ENCODE assay signal across 9 mouse cellular contexts in the genomic region with DNA sequence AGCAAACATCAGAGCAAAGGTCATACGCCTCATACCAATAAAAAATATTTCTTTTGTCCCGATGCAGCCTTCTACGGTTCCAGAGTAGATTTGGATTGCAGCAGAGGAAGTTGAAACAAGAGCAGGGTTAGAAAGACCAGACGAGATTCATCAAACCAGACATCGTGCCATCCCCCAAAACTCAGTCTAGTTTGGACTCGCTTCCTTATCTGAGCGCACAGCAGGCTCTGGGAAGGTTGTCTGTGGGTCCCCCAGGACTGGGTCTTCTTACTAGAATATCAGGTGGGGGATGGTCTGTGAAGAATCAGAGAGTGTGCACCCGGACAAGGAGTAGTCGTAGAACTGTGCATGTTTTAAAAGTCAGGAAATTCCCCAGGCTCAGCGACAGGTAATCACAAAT.
DNase-seq lines count a peak whose midpoint lies in the region; ATAC-seq and TF ChIP-seq lines count a peak whose summit lies in the region.
"Had no signal": no experiment of that assay in that cellular context is flagged by ENCODE, and none has a peak within 500 bp of the region (broad histone marks: within the 10 kb centered on the region; RNA-seq: fewer than 3 reads in every experiment).

No protein-coding gene starts in this region.

- TF ChIP-seq CTCF in lung, embryonic 14.5 days (IDR thresholded peaks at IDR 0.05; ENCODE audit: low read depth): no peak
- no peak for TF ChIP-seq CTCF in embryonic fibroblast, embryonic 13.5 days (IDR thresholded peaks at IDR 0.05; ENCODE audit: borderline replicate concordance, insufficient read depth, low read length)
- no peak for TF ChIP-seq CTCF in kidney, postnatal 0 days (IDR thresholded peaks at IDR 0.05; ENCODE audit: low read depth)

- no peak overlapping the region; the same call in 1 of the 2 replicates for H3K27ac ChIP-seq in lung, embryonic 14.5 days (ENCODE audit: low read depth)
- H3K27ac ChIP-seq in embryonic fibroblast, embryonic 13.5 days (ENCODE audit: insufficient read depth, low read length): peak overlapping the region; percentile 43; the same call in 1 of the 2 replicates
- 0 out of 2 replicates have a peak overlapping the region, but pooled peaks have one; percentile 16 for H3K27ac ChIP-seq in kidney, postnatal 0 days
- H3K27ac ChIP-seq: hindbrain, embryonic 15.5 days had no signal

- H3K4me2 ChIP-seq in lung, embryonic 14.5 days: peak overlapping the region; percentile 45
- H3K4me2 ChIP-seq in kidney, postnatal 0 days (ENCODE audit: low read length): peak overlapping the region; percentile 61
- H3K4me2 ChIP-seq: hindbrain, embryonic 15.5 days had no signal

- ATAC-seq in lung, embryonic 14.5 days (ENCODE audit: insufficient read depth): peak; percentile 41; the same call in 1 of the 2 replicates
- peak; percentile 63; the same call in 1 of the 2 replicates for ATAC-seq in kidney, postnatal 0 days (replicated peaks; ENCODE audit: low FRiP score, low read depth)
- no peak for ATAC-seq in megakaryocyte, adult 5-6 weeks (ENCODE audit: poor library complexity, severe bottlenecking)
- ATAC-seq: Patski had no signal

- WGBS in lung, embryonic 14.5 days: 33% methylated on average over 10 of the region's 10 CpGs
- WGBS in kidney, postnatal 0 days: 10% methylated on average over 10 of the region's 10 CpGs

- H3K4me1 ChIP-seq in lung, embryonic 14.5 days (ENCODE audit: insufficient read depth): 0 out of 2 replicates have a peak, but pooled peaks cover 6% of the 10 kb centered on the region
- H3K4me1 ChIP-seq in embryonic fibroblast, embryonic 13.5 days (ENCODE audit: control insufficient read depth, insufficient read depth, low read length): peaks cover 5% of the 10 kb centered on the region; the same call in 1 of the 2 replicates
- peaks cover 7% of the 10 kb centered on the region; the same call in 1 of the 2 replicates for H3K4me1 ChIP-seq in kidney, postnatal 0 days (replicated peaks; ENCODE audit: insufficient read depth, low read length)

- TF ChIP-seq POLR2A in embryonic fibroblast, embryonic 13.5 days (IDR thresholded peaks at IDR 0.05; ENCODE audit: low read depth, low read length): no peak

- DNase-seq in lung, embryonic 14.5 days: peak; percentile 68
- DNase-seq in lung, postnatal 14 days: no peak
- DNase-seq in kidney, postnatal 0 days (ENCODE audit: low spot score): peak; percentile 83
- DNase-seq in lung, postnatal 36 days: peak; percentile 18
- no peak for DNase-seq in thymus, postnatal 14 days

- 0 out of 2 replicates have a peak, but pooled peaks cover 3% of the 10 kb centered on the region for H3K9me3 ChIP-seq in lung, embryonic 14.5 days (ENCODE audit: low read depth, low read length)
- no peaks in the 10 kb centered on the region for H3K9me3 ChIP-seq in kidney, postnatal 0 days (replicated peaks; ENCODE audit: low read length)
- H3K9me3 ChIP-seq: hindbrain, embryonic 15.5 days had no signal

- no peak overlapping the region for H3K9ac ChIP-seq in lung, embryonic 14.5 days
- H3K9ac ChIP-seq in kidney, postnatal 0 days (ENCODE audit: low read depth, low read length): peak overlapping the region; percentile 46; the same call in 1 of the 2 replicates
- H3K9ac ChIP-seq: hindbrain, embryonic 15.5 days had no signal

- no peaks in the 10 kb centered on the region for H3K36me3 ChIP-seq in lung, embryonic 14.5 days (ENCODE audit: insufficient read depth)
- no peaks in the 10 kb centered on the region for H3K36me3 ChIP-seq in kidney, postnatal 0 days (ENCODE audit: insufficient read depth, low read length)
- H3K36me3 ChIP-seq: hindbrain, embryonic 15.5 days had no signal

- no peaks in the 10 kb centered on the region for H3K27me3 ChIP-seq in lung, embryonic 14.5 days (ENCODE audit: insufficient read depth, low read length)
- no peaks in the 10 kb centered on the region for H3K27me3 ChIP-seq in kidney, postnatal 0 days (ENCODE audit: insufficient read depth, low read length)
- H3K27me3 ChIP-seq: hindbrain, embryonic 15.5 days; Patski had no signal

- H3K4me3 ChIP-seq in lung, embryonic 14.5 days (ENCODE audit: low read depth, low read length): no peak overlapping the region; the same call in 1 of the 2 replicates
- H3K4me3 ChIP-seq in embryonic fibroblast, embryonic 13.5 days (ENCODE audit: insufficient read depth, low read length): peak overlapping the region; percentile 12
- peak overlapping the region; percentile 29 for H3K4me3 ChIP-seq in kidney, postnatal 0 days (replicated peaks; ENCODE audit: low read depth, low read length)
- H3K4me3 ChIP-seq: hindbrain, embryonic 15.5 days had no signal

Comparison
In these comparisons a context has a peak if more than half of its experiments do, and no peak if none do; other contexts are left out.
1. DNase-seq: peak in lung, embryonic 14.5 days (single experiment), kidney, postnatal 0 days (single experiment) and lung, postnatal 36 days (single experiment); none in lung, postnatal 14 days (single experiment) and thymus, postnatal 14 days (single experiment).